Mouse (Mus musculus): ENCODE data around the gene Trappc2l.
"Not testable (repeated sequence)": the region's sequence is repeated elsewhere in the genome, so short reads cannot be mapped to it uniquely, and the experiment has no call there.

DNA sequence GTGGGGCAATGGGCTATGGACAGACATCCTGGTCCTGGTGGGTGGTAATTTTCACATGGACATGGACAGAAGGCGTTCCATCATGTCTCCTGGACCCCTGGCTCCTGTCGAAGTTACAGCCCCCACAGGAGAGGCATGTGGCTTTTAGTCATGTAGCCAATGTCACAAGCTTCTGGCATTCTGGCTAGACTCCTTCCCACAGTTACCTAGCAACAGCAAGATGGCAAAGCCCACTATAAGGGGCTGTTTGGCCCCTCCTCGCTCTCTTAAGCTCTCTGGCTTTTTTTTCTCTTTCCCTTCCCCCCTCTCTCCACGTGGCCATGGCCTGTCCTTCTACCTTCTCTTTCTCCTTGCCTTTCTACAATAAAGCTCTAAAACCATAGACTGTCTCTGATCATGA is 38.3 kb upstream of the Trappc2l start:
- not testable (repeated sequence) for TF ChIP-seq GATA1 (IDR thresholded peaks at IDR 0.05; ENCODE audit: borderline replicate concordance, low read length); CTCF (IDR thresholded peaks at IDR 0.05; ENCODE audit: low read depth, low read length); TAL1 (conservative IDR thresholded peaks at IDR 0.05; ENCODE audit: low read depth, low read length); POLR2AphosphoS5 (IDR thresholded peaks at IDR 0.05; ENCODE audit: insufficient replicate concordance, low read depth, low read length); GATA2 (IDR thresholded peaks at IDR 0.05; ENCODE audit: borderline replicate concordance, low read depth, low read length)

All from G1E (cell line).